Mouse (Mus musculus) ES-Bruce4 (cell line): ENCODE data around the gene Zfp618. TPM values are rescaled to one million over a fixed set of nuclear protein-coding genes. Genes with fewer than 3 reads are reported as not detected.

ENCODE experiments used
- H3K27ac ChIP-seq: 2 replicates; pipeline ENCODE4 v1.5.1; 2012; ENCODE audit warnings: low read length, inconsistent platforms; ENCODE audit not compliant: insufficient read depth
- H3K27me3 ChIP-seq: 2 replicates; pipeline ENCODE4 v1.6.1; 2012; ENCODE audit warnings: mild to moderate bottlenecking, low read length, inconsistent platforms; ENCODE audit not compliant: control insufficient read depth, poor library complexity, insufficient read depth, severe bottlenecking
- H3K36me3 ChIP-seq: 2 replicates; pipeline ENCODE4 v1.6.1; 2012; ENCODE audit warnings: inconsistent platforms, mild to moderate bottlenecking, low read length, moderate library complexity; ENCODE audit not compliant: control insufficient read depth, poor library complexity, insufficient read depth, severe bottlenecking
- H3K4me1 ChIP-seq: one replicate; pipeline ENCODE4 v1.8.1; 2011; ENCODE audit warnings: low read length; ENCODE audit not compliant: control insufficient read depth, insufficient read depth
- H3K4me3 ChIP-seq: 2 replicates; pipeline ENCODE4 v1.5.1; 2011; ENCODE audit warnings: low read depth, mild to moderate bottlenecking, low read length
- H3K9ac ChIP-seq: 2 replicates; pipeline ENCODE4 v1.6.1; 2012; ENCODE audit warnings: low read depth, mild to moderate bottlenecking, inconsistent platforms; ENCODE audit not compliant: poor library complexity, severe bottlenecking
- H3K9me3 ChIP-seq: replicated peaks from 2 replicates; pipeline ENCODE4 v1.6.1; 2012; ENCODE audit warnings: mild to moderate bottlenecking, low read length, inconsistent platforms; ENCODE audit not compliant: control insufficient read depth, poor library complexity, insufficient read depth, severe bottlenecking
- CTCF ChIP-seq: IDR thresholded peaks from one replicate; pipeline ENCODE4 v1.8.1; 2011; ENCODE audit warnings: low read depth, low read length
- EP300 ChIP-seq: IDR thresholded peaks from 2 replicates; pipeline ENCODE4 v1.6.1; 2011; ENCODE audit warnings: low read depth, low read length; ENCODE audit not compliant: insufficient read depth
- POLR2A ChIP-seq: IDR thresholded peaks from one replicate; pipeline ENCODE4 v1.8.1; 2011; ENCODE audit warnings: low read length; ENCODE audit not compliant: insufficient read depth
- polyA plus RNA-seq: library from polyadenylated mRNA; stranded (reverse); fragments of >200 nt; gene quantifications from 2 replicates; pipeline ENCODE4 v1.2.4, GENCODE M21; 2011; ENCODE audit warnings: low read depth; ENCODE audit not compliant: missing spikeins, insufficient read depth, insufficient read length

Zfp618 gene
- polyA plus RNA-seq, 1 experiment = 2.8 TPM

DNA sequence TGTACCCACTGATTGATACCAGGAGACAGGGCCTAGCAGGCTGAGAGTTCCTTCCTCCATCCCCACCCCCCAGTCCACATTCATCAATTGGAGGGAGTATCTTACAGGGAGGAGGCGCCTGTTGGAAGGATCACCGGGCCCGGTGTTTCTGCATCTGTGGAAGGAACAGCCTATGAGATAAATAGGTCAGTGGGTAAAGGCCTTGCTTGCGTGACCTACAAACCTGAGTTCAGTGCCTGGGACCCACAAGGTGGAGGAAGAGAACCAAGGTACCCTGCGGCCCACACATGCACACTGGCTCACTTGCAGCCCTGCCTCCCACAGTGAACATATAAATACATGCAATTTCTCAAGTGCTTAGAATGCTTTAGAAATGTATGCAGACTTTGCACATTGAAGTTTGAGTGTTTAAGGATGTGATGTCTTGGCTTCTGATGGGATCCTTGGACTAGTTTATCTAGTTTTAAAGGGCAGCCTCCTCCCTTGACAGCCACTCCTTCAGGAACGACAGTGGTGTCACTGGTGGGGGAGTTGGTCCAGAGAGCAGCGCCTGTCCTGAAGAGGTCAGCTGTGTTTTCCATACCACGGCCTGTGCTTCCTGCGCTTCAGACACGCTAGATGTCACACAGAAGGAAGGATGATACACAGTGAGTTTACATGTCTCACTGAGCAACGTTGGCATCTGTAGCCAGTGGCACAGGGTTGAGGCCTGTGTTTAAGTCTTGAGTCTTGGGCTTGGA, 35.1 kb downstream of the Zfp618 start:
- Histone ChIP-seq H3K9me3 (no peaks in the 10 kb centered on the region), H3K36me3 (no peaks in the 10 kb centered on the region), H3K9ac (no peak overlapping the region), H3K27me3 (no peaks in the 10 kb centered on the region), H3K4me3 (no peak overlapping the region), H3K27ac (no peak overlapping the region), H3K4me1 (no peaks in the 10 kb centered on the region)
- TF ChIP-seq CTCF = no peak
- TF ChIP-seq POLR2A = no peak
- no peak for TF ChIP-seq EP300

DNA sequence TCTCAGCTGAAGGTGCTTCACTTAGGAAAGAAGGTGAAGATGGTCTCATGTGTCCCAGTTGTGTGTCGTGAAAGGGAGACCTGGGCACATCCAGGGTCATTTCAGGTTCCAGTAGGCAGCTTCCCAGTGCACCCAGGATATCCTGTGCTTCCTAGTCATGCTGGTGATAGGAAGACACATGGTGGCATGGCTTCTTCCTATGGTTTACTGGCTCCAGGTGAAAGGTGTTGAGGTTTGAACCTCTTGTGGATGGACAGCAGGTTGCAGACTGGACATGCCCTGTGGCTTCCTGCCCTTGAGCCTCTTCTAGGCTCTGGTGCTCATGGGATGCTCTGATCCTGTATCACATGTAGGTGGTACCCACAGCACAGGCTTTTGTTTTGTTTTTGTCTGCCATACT, 37.0 kb downstream of the Zfp618 start:
- Histone ChIP-seq H3K4me1 (no peaks in the 10 kb centered on the region), H3K9ac (no peak overlapping the region), H3K36me3 (no peaks in the 10 kb centered on the region), H3K4me3 (no peak overlapping the region), H3K27ac (no peak overlapping the region), H3K9me3 (no peaks in the 10 kb centered on the region), H3K27me3 (no peaks in the 10 kb centered on the region)
- no peak for TF ChIP-seq POLR2A
- TF ChIP-seq EP300 = no peak
- no peak for TF ChIP-seq CTCF

- TF ChIP-seq CTCF = no peak
- no peak for TF ChIP-seq POLR2A
- no peak for TF ChIP-seq EP300
- no peaks in the 10 kb centered on the region for H3K9me3 ChIP-seq
- no peaks in the 10 kb centered on the region for H3K4me1 ChIP-seq
- no peak overlapping the region for H3K4me3 ChIP-seq
- no peak overlapping the region for H3K27ac ChIP-seq
- H3K36me3 ChIP-seq = no peaks in the 10 kb centered on the region
- H3K27me3 ChIP-seq = no peaks in the 10 kb centered on the region
- H3K9ac ChIP-seq = no peak overlapping the region
Observed at GRCm38 (mm10) chr4:63004519-63004918, 39.1 kb downstream of the Zfp618 start.

DNA sequence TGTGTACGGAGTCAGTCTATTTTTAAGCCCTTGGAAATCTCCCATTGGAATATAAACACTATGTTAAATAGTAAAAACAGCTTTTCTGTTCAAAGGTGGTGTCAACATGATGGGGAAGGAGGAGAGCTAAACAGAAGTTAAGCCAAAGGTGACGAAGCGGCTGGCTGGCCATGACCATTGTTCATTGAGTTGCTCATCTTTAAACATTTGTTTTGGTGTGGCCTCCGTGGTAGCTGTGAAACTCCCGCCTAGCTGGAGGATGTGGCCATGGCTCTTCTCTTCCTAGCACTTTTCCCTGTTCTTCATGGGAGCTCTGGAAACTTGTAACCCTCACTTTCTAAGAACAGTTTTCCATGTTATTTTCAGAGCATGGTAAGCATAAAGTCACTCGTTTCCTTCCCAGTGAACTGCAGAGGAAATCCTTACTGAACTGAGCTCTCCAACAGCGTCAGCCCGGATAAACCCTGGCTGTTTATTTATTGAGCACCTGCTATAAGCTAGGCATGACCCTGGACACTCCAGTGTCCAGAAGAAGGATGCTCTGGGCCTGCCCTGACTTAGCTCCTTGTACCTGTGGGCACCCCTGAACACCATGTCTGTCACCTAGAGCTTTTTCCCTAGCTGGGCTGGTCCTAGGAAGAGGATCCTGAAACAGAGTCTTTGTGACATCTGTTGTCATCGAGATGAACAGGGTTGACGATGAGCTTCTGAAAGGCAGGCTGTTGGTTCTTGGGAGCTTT, 40.2 kb downstream of the Zfp618 start:
- no peaks in the 10 kb centered on the region for H3K4me1 ChIP-seq
- no peak overlapping the region for H3K27ac ChIP-seq
- no peak overlapping the region for H3K4me3 ChIP-seq
- no peaks in the 10 kb centered on the region for H3K27me3 ChIP-seq
- no peaks in the 10 kb centered on the region for H3K36me3 ChIP-seq
- TF ChIP-seq POLR2A (no peak), CTCF (no peak)
- no peaks in the 10 kb centered on the region for H3K9me3 ChIP-seq
- no peak overlapping the region for H3K9ac ChIP-seq

GRCm38 (mm10) chr4:63006198-63007155, 41.1 kb downstream of the Zfp618 start:
- Histone ChIP-seq H3K4me3 (no peak overlapping the region), H3K27ac (no peak overlapping the region), H3K27me3 (no peaks in the 10 kb centered on the region), H3K4me1 (no peaks in the 10 kb centered on the region), H3K9ac (no peak overlapping the region), H3K9me3 (no peaks in the 10 kb centered on the region), H3K36me3 (no peaks in the 10 kb centered on the region)
- TF ChIP-seq EP300 (no peak), CTCF (no peak), POLR2A (no peak)
